Mouse (Mus musculus) adipose tissue, adult 10 weeks (tissue): ENCODE data around the gene Usp33. TPM values are rescaled to one million over a fixed set of nuclear protein-coding genes. Genes with fewer than 3 reads are reported as not detected.

Source experiments
- polyA plus RNA-seq: library from polyadenylated mRNA; stranded (reverse); fragments of 350-450 nt; fragmentation: Illumina TruSeq; extraction: RNeasy Lipid Tissue Mini Kit (QIAGEN cat#74804); gene quantifications from one replicate; pipeline ENCODE4 v1.2.3, GENCODE M21; 2014; ENCODE audit warnings: low read depth, low replicate concordance

The Usp33 gene
- polyA plus RNA-seq, result 46.3 TPM

DNA sequence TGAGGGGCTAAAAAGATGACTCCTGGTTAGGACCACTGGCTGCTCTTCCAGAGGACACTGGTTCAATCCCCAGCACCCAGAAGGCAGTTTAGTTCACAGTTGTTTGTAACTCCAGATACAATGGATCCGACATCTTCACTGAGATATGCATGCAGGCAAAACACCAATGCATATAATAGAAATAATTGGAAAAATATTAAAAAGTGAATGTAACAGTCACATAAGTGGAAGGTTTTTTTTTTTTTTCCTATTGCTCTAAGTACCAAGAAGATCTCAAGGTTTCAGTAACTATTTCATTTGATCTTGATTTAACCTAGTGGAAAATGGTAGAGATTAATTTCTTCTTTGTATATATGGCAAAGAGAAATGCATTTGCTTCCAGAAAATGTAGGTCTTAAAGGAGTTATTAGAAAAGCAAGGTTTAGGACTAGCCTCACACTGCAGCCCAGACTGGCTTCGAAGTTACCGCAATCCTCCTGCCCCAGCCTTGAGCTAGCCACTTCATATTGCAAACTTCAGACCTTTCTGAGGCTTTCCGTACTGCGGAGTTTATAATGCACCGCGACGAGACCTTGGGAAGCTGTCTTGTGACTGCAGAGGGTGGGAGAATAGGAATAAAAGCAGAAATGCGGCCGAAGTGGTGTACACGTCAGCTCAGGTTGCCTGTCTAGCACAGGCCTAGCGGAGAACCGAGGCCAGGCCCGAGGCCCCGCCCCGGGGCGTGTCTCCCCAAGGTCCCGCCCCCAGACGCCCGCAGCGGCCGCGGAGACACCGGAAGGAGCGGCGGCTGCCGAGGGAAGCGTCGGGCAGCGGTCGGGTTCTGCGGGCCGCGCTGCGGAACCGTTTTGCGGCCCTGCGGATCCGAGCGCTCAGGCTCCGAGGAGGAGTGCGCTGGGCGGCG lies at the start of gene Usp33:
Gene Usp33 (plus strand): TSS at position 747 of the 901 bp plus-strand sequence.

DNA sequence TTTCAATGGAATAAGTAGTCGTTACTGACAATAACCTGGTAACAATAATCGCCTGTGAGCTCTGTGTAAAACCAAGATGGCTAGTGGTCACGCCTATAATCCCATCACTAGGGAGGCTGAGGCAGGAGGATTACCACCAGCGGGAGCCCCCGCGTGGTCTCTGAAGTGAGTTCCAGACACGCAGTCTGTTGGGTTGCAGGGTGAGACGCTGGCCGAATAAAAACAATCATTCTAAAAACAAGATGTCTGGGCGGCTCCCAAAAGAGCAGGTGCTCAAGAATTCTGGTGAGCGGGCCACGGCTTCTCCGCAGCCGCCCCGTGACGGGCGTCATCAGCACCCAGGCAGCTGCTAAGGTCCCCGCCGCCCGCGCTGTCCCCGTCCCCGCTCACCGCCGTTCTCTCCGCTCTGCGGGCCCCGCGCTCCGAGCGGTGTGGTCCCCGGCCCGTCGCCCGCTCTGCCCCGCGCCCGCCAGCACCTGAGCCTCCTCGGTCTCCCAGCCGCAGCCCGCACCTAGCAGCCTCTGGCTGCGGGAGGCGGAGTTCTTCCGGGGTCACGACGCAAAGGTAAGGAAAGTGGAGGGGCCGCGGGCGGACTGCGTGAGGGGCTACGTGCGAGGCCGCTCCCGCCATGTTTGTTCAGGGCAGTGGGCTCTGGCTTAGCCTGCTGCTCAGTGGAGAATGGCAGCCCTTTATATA lies 6.3 kb upstream of the Usp33 start, which contains the start of gene Miga1:
Gene Miga1 (minus strand): TSS at position 546 of the 696 bp plus-strand sequence.

GRCm38 (mm10) chr3:152395350-152396277 lies 49.3 kb downstream of the Usp33 start, which contains the start of gene Zzz3:
TSS of gene Zzz3 (plus strand) at chr3:152395473.

Other genes starting within 250 kb of the Usp33 start
- gene Gipc2, start 180.2 kb upstream of the Usp33 start, polyA plus RNA-seq, result 8.0 TPM
- gene Dnajb4, start 136.2 kb upstream of the Usp33 start, polyA plus RNA-seq, result 38.4 TPM
- gene Fubp1, start 136.1 kb upstream of the Usp33 start, polyA plus RNA-seq, result 51.6 TPM
- gene Nexn, start 80.1 kb upstream of the Usp33 start, polyA plus RNA-seq, result 14.4 TPM
- gene Miga1, start 6.1 kb upstream of the Usp33 start, polyA plus RNA-seq, result 23.5 TPM
- gene Zzz3, start 49.0 kb downstream of the Usp33 start, polyA plus RNA-seq, result 30.6 TPM